Mouse (Mus musculus) kidney, adult 9 months (tissue): ENCODE measurements around the gene Sntg2.

Experiments used
- DNase-seq: peaks from one replicate; pipeline ENCODE4 v3.0.0; 2022

Gene Sntg2

DNA sequence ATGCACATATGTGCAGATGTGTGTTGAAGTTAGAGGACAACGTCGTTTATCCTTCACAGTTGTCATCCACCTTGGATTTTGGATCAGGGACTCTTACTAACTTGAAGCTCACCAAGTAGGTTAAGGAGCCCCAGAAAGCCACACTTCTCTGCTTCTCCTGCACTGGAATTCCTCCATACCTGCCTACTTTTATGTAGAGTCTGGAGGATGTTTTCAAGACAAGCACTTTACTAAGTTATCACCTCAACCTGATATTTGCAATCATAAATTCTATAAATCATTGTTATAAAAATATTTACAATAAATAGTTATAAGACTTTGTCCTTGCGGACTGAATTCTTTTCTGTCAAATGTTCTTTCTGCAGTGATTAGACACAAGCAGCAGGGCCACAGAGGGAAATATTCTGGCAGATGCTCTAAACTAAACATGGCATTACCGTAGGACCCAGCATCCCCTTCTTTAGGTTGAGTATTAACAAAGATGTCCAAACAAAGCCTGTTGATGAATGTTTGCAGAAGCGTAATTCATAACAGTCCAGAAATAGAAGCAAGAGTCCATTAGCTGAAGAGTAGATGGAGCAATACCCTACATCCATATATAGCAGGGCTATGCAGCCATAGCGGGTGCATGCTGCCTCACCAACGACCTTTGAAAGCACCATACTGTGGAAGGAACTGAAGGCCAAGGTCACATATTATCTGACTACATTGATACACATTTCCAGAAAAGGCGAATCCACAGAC lies 100.8 kb downstream of the Sntg2 start:
- DNase-seq: no peak

DNA sequence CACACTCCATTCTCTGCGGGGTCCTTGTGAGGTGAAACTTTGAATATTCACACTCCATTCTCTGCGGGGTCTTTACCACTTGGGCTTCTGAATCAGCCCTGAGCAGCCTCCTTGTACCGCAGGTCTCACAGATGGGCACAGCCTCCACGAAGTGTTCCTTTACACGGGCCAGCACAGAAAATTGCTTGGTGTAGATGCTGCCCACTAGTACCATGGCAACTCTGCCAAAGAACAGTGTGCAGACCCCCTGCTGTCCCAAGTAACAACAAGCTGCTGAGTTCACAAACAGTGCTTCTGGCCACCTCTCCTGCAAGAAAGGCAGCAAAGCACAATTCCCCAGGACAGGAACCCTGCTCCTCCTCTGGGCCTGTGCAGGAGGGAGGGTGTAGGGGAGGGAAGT lies 109.0 kb downstream of the Sntg2 start:
- DNase-seq: no peak

DNA sequence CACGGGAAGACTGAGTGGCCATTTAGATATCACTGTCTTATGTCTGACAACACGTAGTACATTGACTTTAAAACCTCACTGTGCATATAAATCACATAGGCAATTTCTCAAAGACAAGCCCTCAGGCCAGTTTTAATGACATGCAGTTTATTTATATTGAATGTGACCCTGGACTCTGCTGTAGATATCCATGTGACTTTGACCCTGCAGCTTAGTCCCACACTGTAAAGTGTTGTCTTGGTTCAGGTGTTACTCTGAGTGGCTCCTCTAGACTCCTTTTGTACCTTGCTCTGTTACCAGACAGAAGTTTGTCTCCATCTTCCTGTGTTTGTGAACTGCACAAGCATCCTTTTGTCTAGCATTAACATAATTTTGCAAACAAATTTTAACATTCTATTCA lies 112.0 kb downstream of the Sntg2 start:
- no peak for DNase-seq

DNA sequence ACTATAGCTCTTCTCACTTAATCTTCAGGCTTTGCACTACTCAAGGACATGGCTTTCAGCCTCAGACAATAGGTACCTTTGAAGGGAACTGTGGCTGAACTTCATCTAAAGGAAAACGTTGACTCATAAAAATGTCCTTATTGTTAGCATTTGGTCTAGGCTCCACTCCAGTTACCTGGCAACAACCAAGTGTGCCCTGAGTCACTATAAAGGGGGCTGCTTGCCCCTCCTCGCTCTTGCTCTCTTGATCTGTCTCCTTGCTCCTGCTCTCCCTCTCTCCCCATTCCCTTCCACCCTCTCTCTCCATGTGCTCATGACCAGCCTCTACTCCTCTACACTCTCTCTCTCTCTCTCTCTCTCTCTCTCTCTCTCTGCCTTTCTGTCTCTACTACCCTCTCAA lies 114.5 kb downstream of the Sntg2 start:
- DNase-seq: no peak

DNA sequence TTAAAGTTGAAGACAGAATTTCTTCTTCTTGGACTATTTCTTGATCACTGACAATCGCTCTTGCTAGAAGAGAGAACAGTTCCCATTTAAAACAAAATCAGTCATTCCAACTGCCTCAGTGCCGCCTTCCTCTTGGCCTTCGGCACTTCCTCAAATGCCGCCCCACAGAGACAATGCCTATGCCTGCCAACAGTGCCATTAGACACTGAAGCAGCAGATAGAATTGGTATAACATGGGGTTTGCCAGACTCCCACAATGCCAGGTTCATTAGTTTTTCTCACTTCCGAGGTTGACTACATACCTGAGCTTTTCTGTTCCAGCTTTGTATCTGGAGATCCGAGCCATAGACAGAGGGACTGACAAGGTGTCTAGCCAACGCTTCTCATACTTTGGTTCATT lies 115.5 kb downstream of the Sntg2 start:
- no peak for DNase-seq

DNA sequence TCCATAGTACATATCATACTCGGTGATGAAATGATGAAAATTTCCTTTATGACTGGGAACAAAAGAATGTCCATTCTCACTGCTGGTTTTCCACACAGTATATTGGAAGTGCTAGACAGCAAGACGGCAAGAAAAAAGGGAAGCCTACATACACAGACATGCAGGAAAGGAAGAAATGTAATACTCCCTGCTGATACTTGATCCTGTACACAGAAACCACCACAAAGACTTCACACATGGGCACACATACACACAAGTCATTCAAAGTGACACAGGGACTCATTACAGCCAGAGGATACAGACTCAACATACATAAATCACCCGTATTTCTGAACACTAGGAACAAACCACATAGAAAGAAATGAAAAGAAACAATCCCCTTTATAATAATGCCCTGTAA lies 117.0 kb downstream of the Sntg2 start:
- DNase-seq: no peak

DNA sequence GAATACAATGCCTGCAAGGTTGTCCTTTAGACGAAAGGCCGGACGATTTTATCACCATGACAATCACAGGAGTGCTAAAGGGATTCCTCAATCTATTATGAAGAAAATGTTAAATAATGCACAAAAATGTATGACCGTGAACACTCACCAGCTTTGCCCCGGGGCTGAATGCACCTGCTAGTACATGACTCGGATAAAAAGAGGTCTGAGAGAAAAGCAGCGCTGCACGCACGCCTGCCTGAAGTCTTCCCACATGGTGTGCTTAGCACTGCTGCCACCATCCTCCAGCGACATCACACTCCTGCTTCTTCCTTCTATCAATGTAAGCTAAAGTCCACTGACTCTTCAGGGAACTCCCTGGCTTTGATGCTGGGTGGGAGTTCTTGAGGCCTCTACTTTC lies 118.6 kb downstream of the Sntg2 start:
- DNase-seq: no peak

DNA sequence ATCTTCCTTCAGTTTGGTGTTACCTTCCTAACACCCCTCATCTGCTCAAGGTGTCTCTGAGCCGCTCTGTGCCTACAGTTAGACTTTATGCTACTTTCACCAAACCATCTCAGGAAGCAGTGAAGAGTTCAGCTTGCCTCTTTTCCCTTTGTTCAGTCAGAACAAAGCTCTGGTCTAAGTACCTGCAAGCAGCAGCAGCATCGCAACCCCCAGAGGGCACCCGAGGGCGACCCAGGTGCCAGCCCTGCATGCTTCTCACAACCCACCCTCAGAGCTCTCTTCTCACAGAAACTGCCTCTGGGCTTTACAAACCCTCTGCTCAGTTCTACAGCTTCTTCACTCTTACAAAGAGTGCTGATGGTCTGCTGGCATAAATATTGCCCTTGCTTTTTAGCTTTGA lies 120.8 kb downstream of the Sntg2 start:
- no peak for DNase-seq

DNA sequence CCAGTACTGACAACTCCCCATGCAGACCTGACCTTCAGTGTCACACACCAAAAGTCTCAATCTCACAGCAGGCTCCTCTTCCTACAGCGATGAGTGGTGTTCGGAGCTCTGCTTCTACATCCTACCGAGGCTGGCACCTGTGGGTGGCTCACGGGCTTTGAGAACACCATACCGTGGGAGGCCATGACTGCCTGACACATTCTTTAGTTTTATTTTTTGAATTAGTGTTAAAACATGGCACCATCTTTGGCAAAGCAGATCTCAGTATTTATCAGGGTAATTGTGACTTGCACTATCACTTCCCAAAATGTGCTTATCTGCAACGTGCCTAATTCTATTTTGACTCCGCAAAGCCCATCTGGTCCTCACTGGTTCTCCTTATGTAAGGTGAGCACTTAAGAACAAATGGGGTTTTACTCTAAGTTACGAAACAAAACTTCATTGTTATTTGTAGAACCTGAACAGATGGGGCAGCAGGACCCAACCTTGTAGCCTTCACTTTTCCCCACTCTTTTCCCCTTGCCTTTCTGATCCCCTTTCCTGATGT lies 121.8 kb downstream of the Sntg2 start:
- no peak for DNase-seq

DNA sequence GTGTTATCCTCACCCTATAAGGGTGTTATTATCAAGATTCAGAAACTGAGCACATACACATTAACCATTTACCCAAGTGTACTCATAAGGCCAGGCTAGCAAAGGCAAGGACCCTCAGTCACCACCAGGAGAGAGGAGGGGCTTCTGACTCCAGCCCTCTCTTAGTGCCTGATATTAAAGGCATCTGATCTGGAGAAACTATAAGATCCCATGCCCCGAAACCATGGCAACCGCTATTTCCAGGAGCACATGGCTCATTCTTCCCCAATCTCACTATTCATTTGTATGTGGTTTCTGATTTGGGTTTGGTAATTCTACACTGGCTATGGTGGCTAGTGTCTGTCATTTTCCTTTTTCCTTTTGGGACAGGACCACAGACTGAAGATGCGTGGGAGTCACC lies 124.1 kb downstream of the Sntg2 start:
- no peak for DNase-seq

DNA sequence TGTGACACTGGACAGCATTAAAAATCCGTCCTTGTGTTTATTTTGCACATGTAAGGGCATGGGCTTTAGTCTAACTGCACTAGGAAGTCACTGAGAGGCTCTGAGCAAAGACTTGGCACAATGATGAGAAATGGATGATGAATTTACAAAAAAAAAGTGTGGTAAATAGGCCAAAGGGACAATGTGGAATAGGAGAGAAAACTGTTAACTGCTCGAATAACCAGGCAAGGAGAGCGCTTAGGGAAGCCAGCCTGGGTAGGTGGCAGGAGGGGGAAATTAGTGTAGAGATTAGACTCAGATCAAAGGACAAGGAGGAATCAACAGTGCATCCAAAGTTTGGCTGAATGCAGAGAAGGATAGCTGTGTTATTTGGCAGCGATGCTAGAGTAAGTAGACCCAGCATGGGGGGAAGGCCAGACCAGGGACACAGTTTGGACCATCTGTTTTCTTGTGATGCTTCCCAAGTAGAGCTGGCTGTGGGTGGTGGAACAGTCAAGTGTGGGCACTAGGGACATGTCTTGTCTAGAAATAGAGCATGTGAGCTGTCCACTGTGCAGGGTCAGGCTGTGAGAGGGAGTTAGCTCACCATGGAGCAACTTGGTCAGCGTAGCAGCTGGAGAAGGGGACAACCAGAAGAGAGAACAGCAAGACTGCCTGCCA lies 126.8 kb downstream of the Sntg2 start:
- peak; percentile 75 for DNase-seq

DNA sequence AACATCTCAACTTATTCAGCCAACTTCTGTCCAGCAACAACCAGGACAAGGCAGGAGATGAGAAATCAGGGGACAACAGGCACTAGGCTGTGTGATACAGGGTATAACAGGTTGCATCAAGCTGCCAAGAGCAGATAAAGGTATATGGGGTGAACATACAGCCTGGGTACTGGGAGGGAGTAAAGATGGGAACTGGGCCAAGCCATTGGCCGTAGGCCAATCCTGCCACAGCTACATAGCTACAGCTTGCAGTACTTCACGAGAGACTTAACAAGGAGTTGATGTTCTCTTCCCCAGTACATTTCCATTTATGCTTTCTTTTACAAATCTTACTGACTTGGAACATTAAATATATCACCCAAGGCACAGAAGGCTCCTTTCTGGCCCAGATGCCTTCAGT lies 129.0 kb downstream of the Sntg2 start:
- DNase-seq: peak; percentile 9

DNA sequence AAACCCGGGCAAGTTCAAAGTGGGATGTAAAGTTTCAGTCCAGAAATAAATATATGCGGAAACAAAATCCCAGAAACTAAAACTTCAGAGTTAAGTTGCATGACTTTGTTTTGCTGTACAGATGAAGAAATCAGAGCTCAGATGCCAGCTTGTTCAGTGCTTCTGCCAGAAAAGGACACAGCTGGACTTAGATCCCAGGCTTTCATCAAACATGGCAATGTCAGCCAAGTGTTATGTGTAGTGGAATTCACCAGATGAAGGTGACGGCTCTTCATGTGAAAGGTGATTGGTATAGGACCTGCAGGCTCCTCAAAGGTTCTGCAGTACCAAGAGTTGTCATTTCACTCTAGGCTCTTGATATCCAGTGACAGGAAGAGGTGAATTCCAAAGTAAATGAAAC lies 132.3 kb downstream of the Sntg2 start:
- DNase-seq: peak; percentile 13

DNA sequence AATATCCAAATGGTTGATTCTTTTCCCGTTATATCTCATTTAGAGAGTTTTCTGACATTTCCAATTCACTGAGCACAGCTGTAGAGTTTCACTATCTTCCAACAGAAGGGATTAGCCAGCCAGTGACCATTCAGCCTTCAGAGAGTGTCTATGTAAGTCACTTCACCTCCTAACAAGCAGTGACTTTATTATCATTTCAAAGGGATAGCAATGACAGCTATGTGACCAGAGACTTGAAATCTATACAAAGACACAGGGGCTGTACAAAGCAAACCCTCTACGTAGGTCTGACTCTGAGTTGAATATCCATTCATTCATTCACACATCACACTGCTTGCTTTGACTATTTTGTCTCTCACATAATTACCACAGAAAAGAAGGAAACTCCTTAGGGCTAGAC lies 138.2 kb downstream of the Sntg2 start:
- DNase-seq: no peak

DNA sequence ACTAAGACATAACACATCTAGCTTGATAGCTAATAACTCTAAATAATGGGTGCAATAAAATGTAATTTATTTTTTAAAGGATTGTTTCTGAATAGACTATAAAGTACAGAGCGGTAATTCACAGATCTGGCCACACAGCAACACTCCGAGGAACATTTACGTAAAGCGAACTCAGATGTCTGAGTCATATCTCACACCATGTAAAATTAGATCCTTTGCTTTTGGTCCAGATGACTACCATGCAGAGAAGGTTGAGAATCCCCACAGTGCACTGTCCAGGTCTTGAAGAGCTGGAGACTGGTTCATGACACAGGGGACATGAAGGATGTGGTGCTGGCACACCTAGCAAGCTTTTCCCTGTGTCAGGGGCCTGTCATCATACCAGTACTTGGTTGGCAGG lies 145.2 kb downstream of the Sntg2 start:
- DNase-seq: no peak

DNA sequence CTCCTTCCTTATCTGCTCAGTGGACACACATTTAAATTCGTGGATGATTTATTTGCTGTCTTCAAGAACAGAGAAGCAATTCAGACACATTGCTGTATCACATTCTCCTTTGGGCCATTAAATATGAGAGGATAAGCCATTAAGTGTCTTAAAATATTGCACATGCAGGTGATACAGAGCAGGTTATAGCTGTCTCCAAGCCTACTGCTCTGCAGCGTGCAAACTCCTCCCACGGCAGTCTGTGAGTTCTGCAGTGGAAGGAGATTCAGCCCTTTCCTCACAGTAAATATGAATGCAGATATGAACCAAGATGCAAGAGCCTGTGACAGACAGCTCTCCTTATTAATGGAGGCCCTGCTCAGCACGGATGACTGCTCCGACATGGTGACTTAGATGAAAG lies 146.9 kb downstream of the Sntg2 start:
- no peak for DNase-seq

DNA sequence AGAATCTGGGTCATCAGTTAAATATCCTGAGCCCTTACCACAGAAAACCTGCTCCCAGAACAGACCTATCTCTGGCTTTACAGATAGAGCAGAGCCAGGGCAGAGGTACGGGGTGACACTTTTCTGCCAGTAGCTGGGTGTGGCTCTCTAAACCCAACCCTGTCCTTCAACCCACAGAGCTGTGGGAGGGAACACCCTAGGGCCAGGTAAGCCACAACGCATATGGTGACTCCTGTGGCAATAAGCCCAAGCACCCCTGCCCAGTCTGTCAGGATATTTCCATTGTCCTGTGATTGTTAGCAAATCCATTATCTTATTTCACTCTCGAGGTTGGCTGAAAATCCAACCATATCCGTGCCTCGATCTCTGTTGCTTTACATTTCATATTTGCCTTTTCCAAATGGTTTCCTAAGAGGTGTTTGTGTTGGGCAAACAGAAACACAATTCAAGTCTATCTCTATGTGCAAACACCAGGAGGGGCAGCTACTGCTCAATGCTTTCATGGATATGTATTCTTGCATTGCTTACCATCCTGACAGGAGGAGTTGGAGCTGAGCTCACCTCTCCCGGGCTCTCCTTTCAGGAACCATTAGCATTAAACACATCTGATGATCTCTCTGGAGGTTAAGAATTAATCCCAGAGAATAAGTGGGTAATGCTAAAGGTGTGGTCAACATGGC lies 156.3 kb downstream of the Sntg2 start:
- no peak for DNase-seq

DNA sequence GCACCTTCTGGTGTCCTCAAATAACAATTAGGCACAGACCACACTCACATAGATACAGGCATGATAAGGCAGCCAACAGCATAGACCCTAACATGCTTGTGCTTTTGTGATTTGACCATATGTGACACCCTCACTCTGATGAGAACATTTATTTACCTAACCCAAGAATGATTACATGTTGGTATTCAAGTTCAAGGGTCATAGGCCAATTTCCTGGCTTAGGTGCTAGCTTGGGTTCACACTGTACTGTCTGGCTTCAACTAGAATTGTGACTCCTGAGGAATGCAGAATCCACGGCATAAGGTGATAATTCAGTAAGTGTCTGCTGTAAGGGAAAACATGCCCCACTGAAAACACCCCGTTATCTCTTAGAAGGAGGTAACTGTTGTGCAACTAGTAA lies 158.4 kb downstream of the Sntg2 start:
- DNase-seq: peak; percentile 16

DNA sequence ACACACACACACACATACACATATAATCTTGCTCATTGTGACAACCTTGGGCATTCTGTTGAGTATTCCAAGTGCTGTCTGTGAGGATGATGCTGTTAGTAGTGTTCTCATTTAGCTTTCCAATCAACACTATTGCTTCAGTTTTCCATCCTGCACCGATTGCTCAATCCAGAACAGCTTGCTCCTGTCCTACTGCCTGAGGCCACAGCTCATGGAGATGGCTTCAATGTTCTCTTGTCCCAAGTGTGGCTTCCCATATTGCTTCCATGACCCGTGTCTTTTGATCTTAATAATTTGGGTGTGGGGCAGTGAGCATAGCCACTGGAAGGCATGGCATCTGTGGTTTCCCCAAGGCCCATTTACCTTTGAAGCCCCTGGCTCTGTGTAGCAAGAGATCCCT lies 162.8 kb downstream of the Sntg2 start:
- DNase-seq: no peak

DNA sequence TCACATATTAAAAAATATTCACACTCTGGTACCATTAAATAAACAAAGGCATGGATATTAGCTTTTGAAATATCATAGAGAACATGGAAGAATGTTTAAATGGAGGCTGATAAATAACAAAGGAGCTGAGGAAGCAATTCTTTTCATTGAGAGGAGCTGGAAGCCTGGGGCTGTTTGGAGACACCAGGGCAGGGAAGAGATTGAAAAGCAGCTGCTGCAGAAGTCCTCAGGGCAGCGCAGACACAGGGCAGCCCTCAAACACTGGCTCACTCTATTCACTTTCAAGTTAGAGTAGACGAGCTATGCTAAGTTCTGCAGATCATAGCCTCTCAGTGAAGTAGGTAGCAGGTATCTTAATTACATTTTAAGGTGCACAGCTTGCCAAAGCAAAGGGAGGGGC lies 164.6 kb downstream of the Sntg2 start:
- DNase-seq: no peak

DNA sequence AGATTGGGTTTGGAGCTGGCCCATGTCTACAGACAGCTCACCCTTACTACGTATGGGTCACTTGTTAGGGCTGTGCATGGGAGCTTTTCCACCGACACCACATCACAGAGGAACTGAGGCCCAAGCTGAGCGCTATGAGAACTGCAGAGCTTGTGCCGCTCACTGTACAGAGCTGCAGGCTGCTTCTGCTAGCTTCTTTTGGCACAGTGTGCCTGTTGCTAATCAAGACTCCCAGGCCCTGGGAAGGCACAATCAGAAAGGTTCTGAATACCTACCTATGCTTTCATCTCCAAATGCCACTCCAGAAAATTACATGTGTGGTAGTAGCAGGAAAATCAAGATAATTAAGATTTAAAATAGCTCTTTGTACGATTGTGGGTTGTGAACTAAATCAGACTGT lies 165.1 kb downstream of the Sntg2 start:
- DNase-seq: no peak

DNA sequence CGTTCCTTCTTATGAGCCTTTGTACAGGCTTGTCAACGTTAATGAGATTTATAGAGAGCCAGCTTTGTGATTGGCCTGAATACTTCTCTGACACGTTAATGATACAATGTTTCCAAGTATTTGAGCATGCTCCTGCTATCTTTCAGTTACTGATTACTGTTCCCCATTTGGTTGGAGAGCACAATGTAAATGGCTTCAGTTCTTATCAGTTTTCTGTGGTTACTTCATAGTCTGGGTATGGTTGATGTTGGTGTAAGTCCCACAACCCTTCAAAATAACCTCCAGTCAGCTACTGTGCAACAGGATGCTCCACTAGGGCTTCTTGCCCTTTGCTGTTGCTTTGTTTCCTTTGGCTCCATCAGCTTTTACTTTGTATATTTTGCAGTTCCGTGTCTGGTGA lies 168.7 kb downstream of the Sntg2 start:
- DNase-seq: no peak

DNA sequence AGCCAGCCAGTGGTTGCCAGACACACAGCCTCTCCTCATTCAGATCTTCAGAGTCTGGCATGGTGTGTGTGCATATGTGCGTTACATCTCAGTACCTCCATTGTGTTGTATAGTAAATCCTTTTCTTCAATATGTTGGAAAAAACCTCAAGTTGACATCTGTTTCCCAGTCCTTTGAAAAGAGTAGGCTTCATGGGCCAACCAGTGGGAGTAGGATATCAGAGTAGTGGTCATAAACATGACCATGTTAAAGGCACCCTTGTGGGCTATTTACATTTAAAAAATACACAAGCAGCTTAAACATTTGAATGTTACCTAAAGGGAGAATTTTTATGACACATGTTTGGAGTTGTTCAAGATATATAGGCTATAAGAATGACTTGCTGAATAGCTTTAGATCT lies 170.4 kb downstream of the Sntg2 start:
- no peak for DNase-seq

DNA sequence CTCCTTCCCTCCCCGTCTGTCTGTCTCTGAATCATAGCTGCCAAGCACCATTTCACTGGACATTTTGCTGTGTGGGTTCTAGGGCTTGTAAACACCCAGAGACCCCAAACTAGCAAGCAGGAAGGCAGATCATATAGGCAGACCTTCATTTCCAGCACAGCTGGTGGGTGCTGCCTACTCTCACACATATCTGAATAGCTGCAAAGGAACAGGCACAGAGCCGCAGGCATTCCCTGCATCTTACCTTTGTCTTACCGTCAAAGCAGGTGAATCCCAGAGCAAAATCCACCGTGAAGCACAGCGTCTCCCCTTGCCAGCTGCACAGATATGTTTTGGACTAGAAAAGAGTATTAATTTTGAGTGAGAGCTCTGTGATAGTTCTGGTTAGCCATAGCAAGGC lies 172.1 kb downstream of the Sntg2 start:
- no peak for DNase-seq
